Comparison of ENCODE assay signal across 24 mouse cellular contexts in the genomic region with DNA sequence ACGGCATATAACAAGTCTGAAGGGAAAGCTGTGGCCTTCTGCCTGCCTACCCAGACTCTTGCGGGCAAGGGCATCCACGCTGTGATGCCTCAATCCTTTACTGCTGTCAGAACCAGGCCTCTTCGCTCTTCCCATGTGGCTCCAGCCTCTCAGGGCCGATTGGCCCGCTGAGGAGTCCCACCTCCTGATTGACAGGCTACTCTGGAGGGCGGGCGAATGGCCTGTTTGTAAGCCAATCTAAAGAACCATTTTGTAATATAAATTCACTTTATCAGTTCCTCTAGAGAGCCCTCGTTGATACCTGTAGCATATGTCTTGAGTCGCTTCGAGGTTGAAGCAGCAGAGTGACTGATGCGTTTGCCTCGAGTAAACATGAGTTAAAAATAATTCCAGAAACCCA. TPM values are rescaled to one million over a fixed set of nuclear protein-coding genes. Genes with fewer than 3 reads are reported as not detected.
"Had no signal": no experiment of that assay in that cellular context is flagged by ENCODE, and none has a peak within 500 bp of the region (broad histone marks: within the 10 kb centered on the region; RNA-seq: fewer than 3 reads in every experiment).

No protein-coding gene starts in this region.

- DNase-seq: cerebellum, adult 9-10 months; cerebellum, adult 9-11 months; cerebellum, postnatal 10 days; cerebellum, postnatal 14 days; cerebellum, postnatal 25 days; cerebellum, postnatal 36 days; embryo, embryonic 11 days; forebrain, postnatal 0 days; gastrocnemius, adult 2 months; gastrocnemius, postnatal 10 days; gastrocnemius, postnatal 14 days; gastrocnemius, postnatal 25 days; gastrocnemius, postnatal 36 days; heart, adult 18-20 months; heart, adult 2 months had no signal

- ATAC-seq: forebrain, embryonic 13.5 days; forebrain, embryonic 14.5 days; forebrain, embryonic 15.5 days; forebrain, embryonic 16.5 days; forebrain, postnatal 0 days had no signal

RNA-seq across cellular contexts. Expression of gene 4930470P17Rik, which starts 21.2 kb away (rescaled TPM):
- total RNA-seq: common myeloid progenitor, adult 5-6 weeks; forebrain, postnatal 0 days; gastrocnemius, adult 18-20 months; gastrocnemius, adult 2 months; gastrocnemius, adult 8-10 months; gastrocnemius, postnatal 10 days; gastrocnemius, postnatal 14 days; gastrocnemius, postnatal 25 days; gastrocnemius, postnatal 36 days; gastrocnemius, postnatal 4 days; granulocyte monocyte progenitor cell, adult 5-6 weeks; heart, adult 18-20 months; heart, adult 2 months had no signal
